Mouse (Mus musculus): ENCODE measurements around the gene Olfr380. TPM values are rescaled to one million over a fixed set of nuclear protein-coding genes. Genes with fewer than 3 reads are reported as not detected.

Gene Olfr380
- total and polyA plus RNA-seq, 3 experiments, result not detected

GRCm38 (mm10) chr11:73428377-73428776 is 28.9 kb downstream of the Olfr380 start, which contains the start of gene Olfr378:
Gene Olfr378, minus strand, starts transcription at chr11:73428477.
- Histone ChIP-seq H3K27me3 (ENCODE audit: control insufficient read depth in 1 of 2, insufficient read depth in 2 of 2, low read length in 2 of 2) (no peaks in the 10 kb centered on the region), H3K4me3 (ENCODE audit: control insufficient read depth in 1 of 2, insufficient read depth in 1 of 2, low read depth in 2 of 2, low read length in 2 of 2) (no peak within 1 kb of the TSS), H3K4me1 (ENCODE audit: control insufficient read depth in 1 of 2, insufficient read depth in 2 of 2, low read length in 2 of 2) (no peaks in the 10 kb centered on the region), H3K9me3 (replicated peaks; ENCODE audit: insufficient read depth, low read length) (no peaks in the 10 kb centered on the region), H3K79me2 (ENCODE audit: control insufficient read depth, insufficient read depth, low read length, poor library complexity) (no peaks in the 10 kb centered on the region), H3K36me3 (ENCODE audit: control insufficient read depth in 1 of 2, insufficient read depth in 2 of 2, low read length in 2 of 2) (no peaks in the 10 kb centered on the region), H3K27ac (ENCODE audit: control insufficient read depth, low read depth, low read length) (no peak within 1 kb of the TSS), H3K9ac (ENCODE audit: control insufficient read depth, low read depth, low read length, poor library complexity, severe bottlenecking) (no peak within 1 kb of the TSS)
- TF ChIP-seq ZC3H11A (IDR thresholded peaks at IDR 0.05; ENCODE audit: low read depth, low read length), result no peak
- no peak for TF ChIP-seq NELFE (IDR thresholded peaks at IDR 0.05; ENCODE audit: low read depth, low read length)
- no peak for DNase-seq (ENCODE audit: low read depth, low spot score)

Other genes with a start within 250 kb of the Olfr380 start
- gene Trpv1, start 223.2 kb downstream of the Olfr380 start, total RNA-seq (2012; rRNA removed), result not detected in 2 replicates
- gene Trpv1, start 223.2 kb downstream of the Olfr380 start, polyA plus RNA-seq (2012; ENCODE audit: insufficient read depth in 1 of 2, insufficient read length in 2 of 2, low read depth in 1 of 2, low replicate concordance in 2 of 2, missing spikeins in 1 of 2), result not detected
- gene Trpv3, start 190.1 kb downstream of the Olfr380 start, total RNA-seq (2012; rRNA removed), result not detected in 2 replicates
- not detected for gene Trpv3, start 190.1 kb downstream of the Olfr380 start, polyA plus RNA-seq (2012; ENCODE audit: insufficient read depth in 1 of 2, insufficient read length in 2 of 2, low read depth in 1 of 2, low replicate concordance in 2 of 2, missing spikeins in 1 of 2)
- gene Aspa, start 127.9 kb downstream of the Olfr380 start, total RNA-seq (2012; rRNA removed), result 1.3 TPM in 2 replicates
- under 1 TPM in 1 of 2 experiments, not detected in 1; 0.28 TPM for gene Aspa, start 127.9 kb downstream of the Olfr380 start, polyA plus RNA-seq (2012; ENCODE audit: insufficient read depth in 1 of 2, insufficient read length in 2 of 2, low read depth in 1 of 2, low replicate concordance in 2 of 2, missing spikeins in 1 of 2)
- not detected in 2 replicates for gene Gm49340, start 127.8 kb downstream of the Olfr380 start, total RNA-seq (2012; rRNA removed)
- not detected for gene Gm49340, start 127.8 kb downstream of the Olfr380 start, polyA plus RNA-seq (2012; ENCODE audit: insufficient read depth in 1 of 2, insufficient read length in 2 of 2, low read depth in 1 of 2, low replicate concordance in 2 of 2, missing spikeins in 1 of 2)
- gene Spata22, start 127.8 kb downstream of the Olfr380 start, total RNA-seq (2012; rRNA removed), result not detected in 2 replicates
- gene Spata22, start 127.8 kb downstream of the Olfr380 start, polyA plus RNA-seq (2012; ENCODE audit: insufficient read depth in 1 of 2, insufficient read length in 2 of 2, low read depth in 1 of 2, low replicate concordance in 2 of 2, missing spikeins in 1 of 2), result not detected
- not detected in 2 replicates for gene Olfr20, start 106.7 kb downstream of the Olfr380 start, total RNA-seq (2012; rRNA removed)
- gene Olfr20, start 106.7 kb downstream of the Olfr380 start, polyA plus RNA-seq (2012; ENCODE audit: insufficient read depth in 1 of 2, insufficient read length in 2 of 2, low read depth in 1 of 2, low replicate concordance in 2 of 2, missing spikeins in 1 of 2), result not detected
- 0.08 TPM in 1 of 2 replicates, not detected in the other for gene Olfr376, start 86.3 kb downstream of the Olfr380 start, total RNA-seq (2012; rRNA removed)
- not detected for gene Olfr376, start 86.3 kb downstream of the Olfr380 start, polyA plus RNA-seq (2012; ENCODE audit: insufficient read depth in 1 of 2, insufficient read length in 2 of 2, low read depth in 1 of 2, low replicate concordance in 2 of 2, missing spikeins in 1 of 2)
- gene Olfr1, start 57.9 kb downstream of the Olfr380 start, total RNA-seq (2012; rRNA removed), result not detected in 2 replicates
- not detected for gene Olfr1, start 57.9 kb downstream of the Olfr380 start, polyA plus RNA-seq (2012; ENCODE audit: insufficient read depth in 1 of 2, insufficient read length in 2 of 2, low read depth in 1 of 2, low replicate concordance in 2 of 2, missing spikeins in 1 of 2)
- not detected in 2 replicates for gene Olfr378, start 29.0 kb downstream of the Olfr380 start, total RNA-seq (2012; rRNA removed)
- not detected for gene Olfr378, start 29.0 kb downstream of the Olfr380 start, polyA plus RNA-seq (2012; ENCODE audit: insufficient read depth in 1 of 2, insufficient read length in 2 of 2, low read depth in 1 of 2, low replicate concordance in 2 of 2, missing spikeins in 1 of 2)
- not detected in 2 replicates for gene Olfr381, start 34.1 kb upstream of the Olfr380 start, total RNA-seq (2012; rRNA removed)
- gene Olfr381, start 34.1 kb upstream of the Olfr380 start, polyA plus RNA-seq (2012; ENCODE audit: insufficient read depth in 1 of 2, insufficient read length in 2 of 2, low read depth in 1 of 2, low replicate concordance in 2 of 2, missing spikeins in 1 of 2), result not detected
- gene Olfr382, start 59.7 kb upstream of the Olfr380 start, total RNA-seq (2012; rRNA removed), result not detected in 2 replicates
- gene Olfr382, start 59.7 kb upstream of the Olfr380 start, polyA plus RNA-seq (2012; ENCODE audit: insufficient read depth in 1 of 2, insufficient read length in 2 of 2, low read depth in 1 of 2, low replicate concordance in 2 of 2, missing spikeins in 1 of 2), result not detected
- gene Olfr385, start 135.5 kb upstream of the Olfr380 start, total RNA-seq (2012; rRNA removed), result not detected in 2 replicates
- gene Olfr385, start 135.5 kb upstream of the Olfr380 start, polyA plus RNA-seq (2012; ENCODE audit: insufficient read depth in 1 of 2, insufficient read length in 2 of 2, low read depth in 1 of 2, low replicate concordance in 2 of 2, missing spikeins in 1 of 2), result not detected
- not detected in 2 replicates for gene Olfr384, start 141.1 kb upstream of the Olfr380 start, total RNA-seq (2012; rRNA removed)
- gene Olfr384, start 141.1 kb upstream of the Olfr380 start, polyA plus RNA-seq (2012; ENCODE audit: insufficient read depth in 1 of 2, insufficient read length in 2 of 2, low read depth in 1 of 2, low replicate concordance in 2 of 2, missing spikeins in 1 of 2), result not detected
- gene Zfp735, start 231.3 kb upstream of the Olfr380 start, total RNA-seq (2012; rRNA removed), result not detected in 2 replicates
- gene Zfp735, start 231.3 kb upstream of the Olfr380 start, polyA plus RNA-seq (2012; ENCODE audit: insufficient read depth in 1 of 2, insufficient read length in 2 of 2, low read depth in 1 of 2, low replicate concordance in 2 of 2, missing spikeins in 1 of 2), result not detected

Data from MEL (cell line).